Mouse (Mus musculus) cerebellum, adult 2 months (tissue): Measurements from ENCODE around the gene Rasa1.

Source experiments
- CTCF ChIP-seq: fragments of 200-500 bp; IDR thresholded peaks from 2 replicates; pipeline ENCODE4 v1.5.1; 2011; ENCODE audit warnings: low read depth, mild to moderate bottlenecking, control low read depth, low read length, moderate library complexity, borderline replicate concordance; ENCODE audit not compliant: insufficient read depth
- POLR2A ChIP-seq: fragments of 200-500 bp; IDR thresholded peaks from 2 replicates; pipeline ENCODE4 v1.6.1; 2011; ENCODE audit warnings: low read length, control low read depth, borderline replicate concordance; ENCODE audit not compliant: insufficient read depth

GRCm38 (mm10) chr13:85287876-85288573, 905 bp downstream of the Rasa1 start:
- TF ChIP-seq CTCF = no peak
- no peak for TF ChIP-seq POLR2A
